Mouse (Mus musculus) kidney, adult 2 months (tissue): Measurements from ENCODE around the gene Zfp456. TPM values are rescaled to one million over a fixed set of nuclear protein-coding genes. Genes with fewer than 3 reads are reported as not detected.
A peak's percentile ranks its signal among the peaks of the same experiment; 100 is the strongest.
"Not testable (repeated sequence)": the region's sequence is repeated elsewhere in the genome, so short reads cannot be mapped to it uniquely, and the experiment has no call there.

ENCODE experiments used
- DNase-seq: peaks from one replicate; pipeline ENCODE4 v3.0.0; 2021
- H3K27ac ChIP-seq: fragments of 200-500 bp; 2 replicates; pipeline ENCODE4 v1.5.1; 2012; ENCODE audit warnings: low read depth, low read length, control low read depth, inconsistent platforms; ENCODE audit not compliant: insufficient read depth
- H3K27me3 ChIP-seq: fragments of 200-500 bp; replicated peaks from 2 replicates; pipeline ENCODE4 v1.6.1; 2012; ENCODE audit warnings: mild to moderate bottlenecking, moderate library complexity, low read length, inconsistent platforms; ENCODE audit not compliant: control insufficient read depth, insufficient read depth
- H3K36me3 ChIP-seq: fragments of 200-500 bp; 2 replicates; pipeline ENCODE4 v1.6.1; 2012; ENCODE audit warnings: mild to moderate bottlenecking, moderate library complexity, low read length, inconsistent platforms; ENCODE audit not compliant: control insufficient read depth, insufficient read depth
- H3K4me1 ChIP-seq: fragments of 200-500 bp; 2 replicates; pipeline ENCODE4 v1.6.1; 2011; ENCODE audit warnings: low read length; ENCODE audit not compliant: control insufficient read depth, insufficient read depth
- H3K4me3 ChIP-seq: fragments of 200-500 bp; 2 replicates; pipeline ENCODE4 v1.5.1; 2011; ENCODE audit warnings: mild to moderate bottlenecking, low read depth, low read length, control low read depth; ENCODE audit not compliant: insufficient read depth
- CTCF ChIP-seq: fragments of 200-500 bp; conservative IDR thresholded peaks from 2 replicates; pipeline ENCODE4 v1.5.1; 2011; ENCODE audit warnings: low read depth, mild to moderate bottlenecking, control low read depth, low read length, moderate library complexity, mixed read lengths; ENCODE audit not compliant: insufficient read depth, insufficient read length
- POLR2A ChIP-seq: fragments of 200-500 bp; IDR thresholded peaks from one replicate; pipeline ENCODE4 v1.6.1; 2011; ENCODE audit warnings: low read depth, low read length, control low read depth
- WGBS: fragments of 180-500 bp; shearing (Covaris S2); methylation state at CpG from one replicate; pipeline ENCODE4 v1.1.7; 2018; 5-methylcytosine and 5-hydroxymethylcytosine counted together
- polyA plus RNA-seq: library from polyadenylated mRNA; depleted of rRNA; stranded (reverse); fragments of >200 nt; gene quantifications from 2 replicates; pipeline ENCODE4 v1.2.3, GENCODE M21; 2012; rRNA removed

The Zfp456 gene
- polyA plus RNA-seq, result 0.15 and 0.31 TPM in 2 replicates

GRCm38 (mm10) chr13:67375050-67375911 is at the start of gene Zfp456, which contains the start of gene Gm28041:
Gene Zfp456, minus strand, starts transcription at chr13:67375810.
Gene Gm28041, minus strand, starts transcription at chr13:67375733.
- H3K27me3 ChIP-seq, H3K36me3 ChIP-seq, H3K4me1 ChIP-seq, H3K27ac ChIP-seq: not testable (repeated sequence)
- DNase-seq, result peak; percentile 87
- H3K4me3 ChIP-seq, result peak within 1 kb of the TSS; percentile 48
- 16% methylated on average over 13 of the region's 15 CpGs for WGBS

- not testable (repeated sequence) for H3K27me3 ChIP-seq, H3K4me1 ChIP-seq, H3K36me3 ChIP-seq, DNase-seq, H3K27ac ChIP-seq, H3K4me3 ChIP-seq
- 85% methylated on average over 2 of the region's 2 CpGs for WGBS
These were observed 46.9 kb upstream of the Zfp456 start for GRCm38 (mm10) chr13:67422532-67422931.

- no peak within 1 kb of the TSS for H3K27ac ChIP-seq
- DNase-seq, result peak; percentile 77
- WGBS, result 1% methylated on average over 22 of the region's 22 CpGs
These were observed 45.7 kb upstream of the Zfp456 start, which contains the start of gene Zfp459 for GRCm38 (mm10) chr13:67421207-67421857. Gene Zfp459, minus strand, starts transcription at chr13:67421418.

GRCm38 (mm10) chr13:67420558-67421206 is 45.1 kb upstream of the Zfp456 start:
- no peak overlapping the region for H3K27ac ChIP-seq
- TF ChIP-seq CTCF (no peak), POLR2A (no peak)
- peak overlapping the region; percentile 94 for H3K4me3 ChIP-seq
- DNase-seq, result no peak
- H3K27me3 ChIP-seq, result no peaks in the 10 kb centered on the region
- H3K4me1 ChIP-seq, result no peaks in the 10 kb centered on the region
- 34% methylated on average over 11 of the region's 11 CpGs for WGBS
- no peaks in the 10 kb centered on the region for H3K36me3 ChIP-seq

More at GRCm38 (mm10) chr13:67421207-67421857, 45.7 kb upstream of the Zfp456 start, which contains the start of gene Zfp459:
- TF ChIP-seq POLR2A (no peak), CTCF (no peak)
- no peaks in the 10 kb centered on the region for H3K4me1 ChIP-seq
- H3K4me3 ChIP-seq, result peak within 1 kb of the TSS; percentile 94
- no peaks in the 10 kb centered on the region for H3K36me3 ChIP-seq
- H3K27me3 ChIP-seq, result no peaks in the 10 kb centered on the region

GRCm38 (mm10) chr13:67416811-67417210 is 41.2 kb upstream of the Zfp456 start:
- Histone ChIP-seq H3K4me1 (no peaks in the 10 kb centered on the region), H3K4me3 (no peak overlapping the region), H3K36me3 (no peaks in the 10 kb centered on the region), H3K27me3 (no peaks in the 10 kb centered on the region), H3K27ac (no peak overlapping the region)
- DNase-seq, result no peak
- 85% methylated on average over 3 of the region's 3 CpGs for WGBS
- TF ChIP-seq CTCF, result no peak

- Histone ChIP-seq H3K27me3 (no peaks in the 10 kb centered on the region), H3K4me1 (no peaks in the 10 kb centered on the region), H3K36me3 (no peaks in the 10 kb centered on the region), H3K4me3 (no peak overlapping the region), H3K27ac (no peak overlapping the region)
- 86% methylated on average over 6 of the region's 6 CpGs for WGBS
- DNase-seq, result no peak
- TF ChIP-seq POLR2A (no peak), CTCF (no peak)
These were observed 40.1 kb upstream of the Zfp456 start for GRCm38 (mm10) chr13:67415759-67416158.

- 47% methylated on average over 3 of the region's 3 CpGs for WGBS
- H3K4me1 ChIP-seq, H3K27ac ChIP-seq, H3K27me3 ChIP-seq, H3K36me3 ChIP-seq, H3K4me3 ChIP-seq: not testable (repeated sequence)
- peak; percentile 37 for TF ChIP-seq CTCF
- peak; percentile 10 for DNase-seq
These were observed 38.0 kb upstream of the Zfp456 start for GRCm38 (mm10) chr13:67413634-67414033.

GRCm38 (mm10) chr13:67399183-67399903 is 23.7 kb upstream of the Zfp456 start, which contains the start of gene Zfp429:
Gene Zfp429, minus strand, starts transcription at chr13:67399819.
- peak; percentile 86 for DNase-seq
- Histone ChIP-seq H3K4me3 (peak within 1 kb of the TSS; percentile 89), H3K27ac (peak within 1 kb of the TSS; percentile 28; the same call in 1 of the 2 replicates)
- H3K36me3 ChIP-seq, H3K27me3 ChIP-seq, H3K4me1 ChIP-seq: not testable (repeated sequence)
- WGBS, result 4% methylated on average over 16 of the region's 16 CpGs

GRCm38 (mm10) chr13:67376255-67376654 is 645 bp upstream of the Zfp456 start:
- not testable (repeated sequence) for DNase-seq, H3K4me3 ChIP-seq, H3K4me1 ChIP-seq, H3K27me3 ChIP-seq, H3K36me3 ChIP-seq, H3K27ac ChIP-seq
- WGBS, result 82% methylated on average over 3 of the region's 3 CpGs
